Mouse (Mus musculus) hindbrain, postnatal 0 days (tissue): ENCODE results near the gene C2cd2l. TPM values are rescaled to one million over a fixed set of nuclear protein-coding genes. Genes with fewer than 3 reads are reported as not detected.
"Not testable (repeated sequence)": the region's sequence is repeated elsewhere in the genome, so short reads cannot be mapped to it uniquely, and the experiment has no call there.

Experiments used
- ATAC-seq: fragments of 200-750 bp; cut with Nextera tagmentation; 2 replicates; pipeline ENCODE4 v1.8.0; 2017; ENCODE audit warnings: mild to moderate bottlenecking, moderate TSS enrichment, moderate library complexity
- DNase-seq: peaks from one replicate; pipeline ENCODE4 v3.0.0-alpha.2; 2015; ENCODE audit warnings: low spot score
- H3K27ac ChIP-seq: fragments of 300-500 bp; sonication (generic); 2 replicates; pipeline ENCODE4 v1.5.1; 2014; ENCODE audit warnings: mild to moderate bottlenecking
- H3K27me3 ChIP-seq: fragments of 300-500 bp; sonication (generic); 2 replicates; pipeline ENCODE4 v1.6.1; 2014; ENCODE audit warnings: low read length, mixed read lengths; ENCODE audit not compliant: insufficient read depth
- H3K36me3 ChIP-seq: fragments of 300-500 bp; sonication (generic); 2 replicates; pipeline ENCODE4 v1.6.1; 2014; ENCODE audit warnings: low read length, mixed read lengths; ENCODE audit not compliant: insufficient read depth
- H3K4me1 ChIP-seq: fragments of 300-500 bp; sonication (generic); 2 replicates; pipeline ENCODE4 v1.6.1; 2014; ENCODE audit warnings: antibody characterized with exemption, low read length, mixed read lengths; ENCODE audit not compliant: insufficient read depth
- H3K4me2 ChIP-seq: fragments of 300-500 bp; sonication (generic); 2 replicates; pipeline ENCODE4 v1.6.1; 2014; ENCODE audit warnings: low read depth, mild to moderate bottlenecking, low read length, moderate library complexity, mixed read lengths
- H3K4me3 ChIP-seq: fragments of 300-500 bp; sonication (generic); 2 replicates; pipeline ENCODE4 v1.5.1; 2014; ENCODE audit warnings: low read length
- H3K9ac ChIP-seq: fragments of 300-500 bp; sonication (generic); replicated peaks from 2 replicates; pipeline ENCODE4 v1.6.1; 2014; ENCODE audit warnings: mild to moderate bottlenecking, low read length, moderate library complexity, mixed read lengths
- H3K9me3 ChIP-seq: fragments of 300-500 bp; sonication (generic); 2 replicates; pipeline ENCODE4 v1.6.1; 2016; ENCODE audit warnings: low read length, mixed read lengths
- CTCF ChIP-seq: IDR thresholded peaks from 2 replicates; pipeline ENCODE4 v1.5.1; 2016; ENCODE audit warnings: antibody characterized with exemption, control low read depth, low read depth
- WGBS: fragments of 180-500 bp; shearing (Covaris S2); extraction: QIAGEN DNeasy Blood & Tissue Kit; methylation state at CpG from one replicate; pipeline ENCODE4 v1.1.7; 2014; 5-methylcytosine and 5-hydroxymethylcytosine counted together
- polyA plus RNA-seq: library from polyadenylated mRNA; unstranded; fragments of >200 nt; fragmentation: Nextera tagmentation; extraction: Ambion mirVana; gene quantifications from 2 replicates; pipeline ENCODE4 v1.2.1, GENCODE M21; 2015
- total RNA-seq: library from RNA; depleted of rRNA; stranded (reverse); fragments of >200 nt; gene quantifications from 2 replicates; pipeline ENCODE4 v1.2.3, GENCODE M21; 2014; rRNA removed

The C2cd2l gene
- total RNA-seq, result 50.5 and 55.6 TPM in 2 replicates
- 19.6 and 22.8 TPM in 2 replicates for polyA plus RNA-seq

GRCm38 (mm10) chr9:44319887-44320798, at the start of gene C2cd2l:
Gene C2cd2l, minus strand, starts transcription at chr9:44320285.
- Histone ChIP-seq H3K36me3 (peaks cover 11% of the 10 kb centered on the region), H3K9ac (peak within 1 kb of the TSS; percentile 87), H3K4me1 (peaks cover 18% of the 10 kb centered on the region), H3K4me2 (peak within 1 kb of the TSS; percentile 88), H3K27ac (peak within 1 kb of the TSS; percentile 68), H3K9me3 (no peaks in the 10 kb centered on the region), H3K4me3 (peak within 1 kb of the TSS; percentile 96), H3K27me3 (no peaks in the 10 kb centered on the region)
- WGBS, result under 1% methylated on average over 65 of the region's 67 CpGs
- no peak for TF ChIP-seq CTCF
- ATAC-seq, result peak; percentile 99
- DNase-seq, result peak; percentile 98

GRCm38 (mm10) chr9:44364480-44364879, 44.4 kb upstream of the C2cd2l start:
- no peak overlapping the region for H3K4me2 ChIP-seq
- H3K4me3 ChIP-seq, result no peak overlapping the region
- peak; percentile 33 for TF ChIP-seq CTCF
- no peaks in the 10 kb centered on the region for H3K27me3 ChIP-seq
- H3K9ac ChIP-seq, result no peak overlapping the region
- ATAC-seq (no peak), DNase-seq (no peak)
- WGBS, result 65% methylated on average over 3 of the region's 3 CpGs
- H3K36me3 ChIP-seq, result peaks cover 3% of the 10 kb centered on the region; the same call in 1 of the 2 replicates
- H3K9me3 ChIP-seq, result no peaks in the 10 kb centered on the region
- H3K4me1 ChIP-seq, result peaks cover 6% of the 10 kb centered on the region; the same call in 1 of the 2 replicates
- no peak overlapping the region for H3K27ac ChIP-seq

DNA sequence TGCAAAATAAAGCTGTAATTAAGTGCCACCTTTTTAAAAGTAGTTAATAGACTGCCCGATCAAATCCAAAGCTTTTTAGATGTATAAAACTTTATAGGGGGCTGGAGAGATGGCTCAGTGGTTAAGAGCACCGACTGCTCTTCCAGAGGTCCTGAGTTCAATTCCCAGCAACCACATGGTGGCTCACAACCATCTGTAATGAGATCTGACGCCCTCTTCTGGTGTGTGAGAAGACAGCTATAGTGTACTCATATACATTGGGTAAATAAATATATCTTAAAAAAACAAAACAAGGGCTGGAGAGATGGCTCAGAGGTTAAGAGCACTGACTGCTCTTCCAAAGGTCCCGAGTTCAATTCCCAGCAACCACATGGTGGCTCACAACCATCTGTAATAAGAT, 41.8 kb upstream of the C2cd2l start:
- not testable (repeated sequence) for H3K9me3 ChIP-seq, DNase-seq, H3K27me3 ChIP-seq, H3K9ac ChIP-seq, H3K4me1 ChIP-seq
- H3K4me3 ChIP-seq, result peak overlapping the region; percentile 50
- H3K4me2 ChIP-seq, result peak overlapping the region; percentile 74
- peak overlapping the region; percentile 67; the same call in 1 of the 2 replicates for H3K27ac ChIP-seq
- ATAC-seq, result peak; percentile 49
- peaks cover 18% of the 10 kb centered on the region; the same call in 1 of the 2 replicates for H3K36me3 ChIP-seq
- 37% methylated on average over 4 of the region's 4 CpGs for WGBS

GRCm38 (mm10) chr9:44361190-44361917, 41.3 kb upstream of the C2cd2l start, which contains the start of gene Vps11:
Gene Vps11, minus strand, starts transcription at chr9:44361670.
- H3K27me3 ChIP-seq, result no peaks in the 10 kb centered on the region
- H3K36me3 ChIP-seq, result peaks cover 22% of the 10 kb centered on the region; the same call in 1 of the 2 replicates
- DNase-seq (peak; percentile 98), ATAC-seq (peak; percentile 94)
- peak; percentile 25; the same call in 1 of the 2 replicates for TF ChIP-seq CTCF
- peaks cover 6% of the 10 kb centered on the region; the same call in 1 of the 2 replicates for H3K4me1 ChIP-seq
- peak within 1 kb of the TSS; percentile 53 for H3K9ac ChIP-seq
- peak within 1 kb of the TSS; percentile 74 for H3K4me2 ChIP-seq
- H3K27ac ChIP-seq, result peak within 1 kb of the TSS; percentile 67
- peak within 1 kb of the TSS; percentile 50 for H3K4me3 ChIP-seq
- WGBS, result under 1% methylated on average over 44 of the region's 44 CpGs
- H3K9me3 ChIP-seq, result no peaks in the 10 kb centered on the region

DNA sequence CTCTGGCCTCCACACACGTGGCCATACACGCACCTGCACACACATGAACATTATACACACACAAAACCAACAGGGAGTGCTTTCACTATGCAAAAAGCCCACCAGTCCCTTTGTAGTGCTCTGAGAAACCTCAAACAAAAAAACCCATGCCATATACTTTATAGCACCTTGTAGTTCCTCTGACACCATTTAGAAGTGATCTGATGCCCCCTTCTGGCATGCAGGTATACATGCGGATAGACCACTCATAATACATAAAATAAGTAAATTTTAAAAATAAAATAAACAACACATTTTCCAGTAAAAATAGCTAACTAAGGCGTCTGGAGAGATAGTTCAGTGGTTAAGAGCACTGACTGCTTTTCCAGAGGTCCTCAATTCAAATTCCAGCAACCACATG, 37.1 kb upstream of the C2cd2l start:
- peak; percentile 49 for TF ChIP-seq CTCF
- Histone ChIP-seq H3K9ac (no peak overlapping the region), H3K36me3 (peaks cover 57% of the 10 kb centered on the region), H3K4me3 (no peak overlapping the region), H3K4me2 (no peak overlapping the region), H3K27ac (no peak overlapping the region), H3K4me1 (peaks cover 6% of the 10 kb centered on the region; the same call in 1 of the 2 replicates), H3K9me3 (no peaks in the 10 kb centered on the region), H3K27me3 (no peaks in the 10 kb centered on the region)
- DNase-seq (peak; percentile 48), ATAC-seq (no peak)
- 72% methylated on average over 4 of the region's 4 CpGs for WGBS

DNA sequence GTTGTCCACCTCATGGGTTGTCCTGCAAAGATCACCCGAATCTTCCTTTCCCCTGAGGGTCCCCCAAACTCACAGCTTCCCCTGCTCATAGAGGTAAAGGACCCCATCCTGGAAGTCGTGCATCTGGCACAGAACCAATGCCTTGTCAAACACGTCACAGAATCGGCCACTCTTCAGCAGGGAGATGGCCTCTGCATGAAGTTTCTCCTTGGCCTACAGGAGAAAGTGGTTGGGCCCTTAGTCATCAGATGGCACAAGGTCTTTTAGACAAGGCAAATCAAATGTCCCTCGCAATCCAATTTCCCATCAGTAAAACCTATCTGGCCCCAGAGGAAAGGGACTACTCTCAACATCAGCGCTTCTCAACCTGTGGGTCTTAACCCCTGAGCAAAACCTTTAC, 33.1 kb upstream of the C2cd2l start:
- Histone ChIP-seq H3K27me3 (no peaks in the 10 kb centered on the region), H3K27ac (no peak overlapping the region), H3K4me1 (no peaks in the 10 kb centered on the region), H3K4me3 (no peak overlapping the region), H3K36me3 (peaks cover 80% of the 10 kb centered on the region), H3K9me3 (no peaks in the 10 kb centered on the region), H3K4me2 (no peak overlapping the region), H3K9ac (no peak overlapping the region)
- DNase-seq (no peak), ATAC-seq (no peak)
- WGBS, result 89% methylated on average over 6 of the region's 6 CpGs
- no peak for TF ChIP-seq CTCF
